Mouse (Mus musculus) left cerebral cortex, adult 2 months (tissue): ENCODE measurements at regions not wholly inside any gene's neighbourhood (a gene's known extent, or its start where the extent isn't known, plus 50 kb on each side); places are given as distances from the start of the nearest gene placed in this dataset.
A peak's percentile ranks its signal among the peaks of the same experiment; 100 is the strongest.
"Not testable (repeated sequence)": the region's sequence is repeated elsewhere in the genome, so short reads cannot be mapped to it uniquely, and the experiment has no call there.

Experiments
- DNase-seq, 2 experiments: peaks; one replicate each; pipeline ENCODE4 v3.0.0; 2021 to 2022; ENCODE audit warnings: low spot score in 2 of 2, mixed read lengths in 1 of 2; ENCODE audit errors: extremely low spot score in 1 of 2
- H3K27ac ChIP-seq: fragments of 200-600 bp; 2 replicates; pipeline ENCODE4 v1.8.1; 2022
- H3K4me3 ChIP-seq: fragments of 200-600 bp; 2 replicates; pipeline ENCODE4 v1.8.1; 2022
- CTCF ChIP-seq: fragments of 200-600 bp; IDR thresholded peaks from 2 replicates; pipeline ENCODE4 v1.8.1; 2022; ENCODE audit warnings: antibody characterized with exemption, mild to moderate bottlenecking, moderate library complexity
- intact Hi-C: fragments of 180-260 bp; cut with DNase I; formaldehyde crosslinking; loops from one replicate; pipeline ENCODE4 v1.15.1; 2025

DNA sequence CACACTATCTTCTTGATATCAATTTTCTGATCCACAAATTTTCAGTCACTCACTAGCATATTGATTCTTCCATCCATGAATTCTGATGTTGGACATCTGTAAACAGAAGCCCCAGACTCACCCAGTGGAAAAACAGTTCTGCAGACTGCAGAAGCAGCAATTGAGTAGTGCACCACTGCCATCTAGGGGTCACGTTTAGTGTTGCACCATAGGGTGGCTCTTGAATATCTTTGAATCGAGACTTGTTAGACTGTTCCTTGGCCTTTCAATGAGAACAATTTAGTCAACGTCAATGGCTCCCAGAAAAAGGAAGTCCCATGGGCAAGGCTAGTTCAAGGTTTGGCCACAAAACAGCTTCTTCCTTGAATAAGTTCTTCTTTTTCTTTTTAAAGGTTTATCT lies 828.1 kb downstream of the Gm10330 start:
- DNase-seq = peak; percentile 11 to 12
- H3K4me3 ChIP-seq, H3K27ac ChIP-seq, intact Hi-C loops: not testable (repeated sequence)
- peak; percentile 50 for TF ChIP-seq CTCF

DNA sequence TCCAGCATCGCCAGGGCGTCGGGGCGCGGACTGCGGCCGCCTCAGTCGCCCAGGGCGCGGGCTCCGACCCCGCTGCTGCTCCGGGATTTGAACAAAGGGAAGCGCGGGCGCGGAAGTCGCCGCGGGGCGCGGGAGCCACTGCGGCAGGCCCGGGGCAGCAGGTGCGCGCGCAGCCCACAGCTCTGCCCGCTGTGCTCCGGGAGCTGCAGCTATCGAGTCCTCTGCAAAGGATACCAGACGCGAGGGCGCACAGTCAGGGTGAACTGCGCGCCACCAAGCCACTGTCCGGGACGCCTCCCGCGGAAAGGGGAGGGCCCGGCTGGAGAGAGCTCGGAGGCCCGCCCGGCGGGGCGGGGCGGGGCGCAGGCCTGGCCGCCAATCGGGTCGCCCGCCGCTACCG lies 873.9 kb downstream of the Gm10330 start:
- peak overlapping the region; percentile 34 for H3K4me3 ChIP-seq
- H3K27ac ChIP-seq, intact Hi-C loops: not testable (repeated sequence)
- DNase-seq = peak; percentile 7 to 9
